Mouse (Mus musculus) layer of hippocampus, adult 9-10 months (tissue): Measurements from ENCODE around the gene Sertad2.
A peak's percentile ranks its signal among the peaks of the same experiment; 100 is the strongest.

Source experiments
- DNase-seq: peaks from one replicate; pipeline ENCODE4 v3.0.0; 2022; ENCODE audit warnings: low spot score

Sertad2 gene

GRCm38 (mm10) chr11:20646142-20646541 lies 103.1 kb downstream of the Sertad2 start:
- no peak for DNase-seq

DNA sequence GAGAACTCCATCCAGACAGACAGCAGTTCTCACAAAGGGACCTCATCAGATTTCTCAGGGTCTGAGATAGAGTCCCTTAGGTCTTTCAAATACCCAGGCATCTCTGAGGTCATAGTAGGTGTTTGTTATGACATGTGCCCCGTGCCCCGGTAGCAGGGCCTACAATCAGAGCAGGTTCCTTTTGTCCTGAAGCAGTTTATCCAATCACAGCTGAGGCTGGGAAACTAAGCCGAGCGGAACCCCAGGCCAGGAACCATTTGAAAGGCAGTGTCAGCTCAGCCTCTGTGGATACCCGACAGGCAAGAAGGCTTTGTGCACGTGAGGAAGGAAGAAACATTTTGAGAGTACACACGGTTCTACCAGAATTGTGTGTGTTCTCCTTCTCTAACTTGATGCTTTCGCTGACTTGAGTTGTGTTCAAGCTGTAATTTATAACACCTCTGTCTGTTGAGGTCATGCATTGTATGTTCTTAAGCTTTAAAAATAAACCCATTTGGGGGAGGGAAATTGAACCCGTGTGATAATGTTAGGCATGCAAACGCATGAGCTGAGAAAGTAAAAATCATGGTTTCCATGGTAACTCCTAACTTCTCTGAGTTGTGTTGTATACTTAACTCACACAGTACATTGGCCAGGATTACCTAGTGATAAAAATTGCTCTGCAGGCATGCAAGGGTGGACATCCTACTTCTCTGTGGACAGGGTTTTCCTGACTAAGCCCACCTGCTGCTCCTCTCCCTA lies 104.1 kb downstream of the Sertad2 start:
- no peak for DNase-seq

GRCm38 (mm10) chr11:20647902-20648625 lies 105.0 kb downstream of the Sertad2 start:
- no peak for DNase-seq

DNA sequence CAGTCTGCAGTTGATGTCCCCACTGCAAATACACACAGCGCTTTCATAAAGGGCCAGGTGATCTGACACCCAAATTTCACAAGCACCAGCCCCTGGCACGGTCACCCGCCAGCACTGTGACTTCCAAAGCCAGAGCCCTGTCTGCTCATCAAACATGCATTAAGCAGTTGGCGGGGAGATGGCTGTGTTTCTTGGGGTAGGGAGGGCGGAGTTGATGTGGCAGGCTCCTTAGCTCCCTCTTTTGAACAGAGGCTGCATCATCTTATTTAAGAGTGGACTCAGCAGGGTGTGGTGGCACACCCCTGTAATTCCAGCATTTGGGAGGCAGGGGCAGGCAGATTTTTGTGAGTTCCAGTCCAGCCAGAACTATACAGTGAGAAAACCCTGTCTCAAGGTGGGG lies 106.4 kb downstream of the Sertad2 start:
- no peak for DNase-seq

DNA sequence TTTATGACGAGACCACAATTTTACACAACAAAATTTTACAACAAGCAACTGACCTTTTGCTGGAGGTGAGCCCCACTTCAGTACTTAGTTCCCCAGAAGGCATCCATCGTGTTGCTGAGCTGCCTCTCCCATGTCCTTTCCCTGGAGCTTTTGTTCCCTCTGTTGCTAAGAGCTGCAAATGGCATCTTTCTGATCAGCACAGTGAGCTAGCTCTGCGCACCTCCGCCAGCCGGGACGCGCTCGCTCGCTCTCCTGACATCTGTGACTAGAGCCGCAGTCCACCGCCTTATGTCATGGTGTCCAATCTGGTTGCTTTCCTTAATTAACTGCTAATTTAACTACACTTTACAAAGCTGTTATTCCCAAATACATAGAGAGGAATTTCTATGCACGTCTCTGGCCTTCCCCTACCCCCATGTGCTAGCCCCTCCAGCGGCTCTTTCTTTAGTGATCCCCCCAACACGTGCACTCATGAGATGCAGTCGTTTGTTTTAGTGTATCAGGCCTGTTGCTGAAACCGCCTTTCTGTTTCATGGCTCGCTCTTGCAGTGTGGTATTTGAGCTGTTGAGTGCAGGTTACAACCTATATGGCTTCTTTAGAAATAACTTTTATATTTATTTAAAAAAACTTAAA lies 107.1 kb downstream of the Sertad2 start:
- no peak for DNase-seq

- DNase-seq: no peak
These were observed 108.1 kb downstream of the Sertad2 start for GRCm38 (mm10) chr11:20651166-20651565.

DNA sequence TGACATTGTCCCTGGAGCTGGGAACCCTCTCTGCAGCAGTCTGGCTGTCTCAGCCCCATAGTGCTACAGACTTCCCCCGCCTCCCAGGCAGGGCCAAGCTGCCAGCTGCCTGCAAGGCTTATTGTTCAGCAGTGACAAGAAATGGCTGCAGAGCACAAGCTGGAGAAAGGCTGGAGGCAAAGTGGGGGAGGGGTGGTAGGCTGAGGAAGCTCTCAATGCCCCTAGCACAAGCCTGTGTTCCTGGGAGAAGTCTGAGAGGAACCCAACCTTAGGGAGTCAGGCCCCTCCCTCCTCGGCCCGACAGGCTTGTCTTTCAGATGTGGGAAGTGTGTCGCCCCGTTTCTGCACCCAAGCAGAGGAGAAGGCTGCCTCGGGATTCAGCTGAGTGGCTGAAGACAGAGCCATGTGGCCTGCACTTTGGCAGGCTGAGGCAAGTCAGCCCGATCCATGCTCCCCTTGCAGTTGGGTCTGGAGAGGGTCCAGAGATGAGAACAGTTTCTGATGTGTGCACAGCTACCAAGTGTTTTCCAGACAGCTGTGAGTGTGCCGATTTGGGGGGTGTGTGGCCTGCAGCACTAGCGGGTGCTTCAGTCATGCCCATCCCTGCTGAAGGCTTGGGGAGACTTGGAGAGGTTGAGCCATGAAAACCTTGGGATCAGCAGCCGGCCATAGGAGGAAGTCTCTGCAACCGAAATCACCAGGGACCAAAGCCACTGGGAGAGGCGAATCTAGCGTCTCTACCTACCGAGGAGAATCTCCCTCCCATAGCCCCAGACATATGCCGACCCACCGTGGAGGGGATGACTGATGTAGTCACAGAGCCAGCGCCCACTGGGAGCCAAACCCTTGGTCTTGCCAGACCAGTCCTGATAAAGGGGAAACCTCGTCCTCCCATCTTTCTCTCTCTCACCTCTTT lies 113.0 kb downstream of the Sertad2 start:
- no peak for DNase-seq

GRCm38 (mm10) chr11:20656711-20657057 lies 113.6 kb downstream of the Sertad2 start:
- no peak for DNase-seq

DNA sequence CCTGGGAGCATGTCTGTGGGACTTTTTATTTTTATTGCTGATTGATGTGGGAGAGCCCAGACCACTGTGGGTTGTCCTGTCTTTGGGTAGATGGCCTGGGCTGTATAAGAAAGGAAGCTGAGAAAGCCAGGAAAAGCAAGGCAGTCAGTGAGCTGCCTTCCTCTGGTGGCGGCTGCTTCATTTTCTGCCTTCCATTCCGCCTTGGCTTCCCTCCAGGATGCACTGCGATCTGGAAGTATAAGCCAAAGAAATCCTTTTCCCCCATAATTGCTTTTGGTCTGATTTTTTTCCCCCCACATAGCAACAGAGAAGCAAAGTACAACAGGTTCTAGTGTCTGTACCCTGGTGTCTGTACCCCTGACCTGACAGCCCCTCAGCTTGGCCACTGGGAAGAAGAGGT lies 116.0 kb downstream of the Sertad2 start:
- DNase-seq: no peak

DNA sequence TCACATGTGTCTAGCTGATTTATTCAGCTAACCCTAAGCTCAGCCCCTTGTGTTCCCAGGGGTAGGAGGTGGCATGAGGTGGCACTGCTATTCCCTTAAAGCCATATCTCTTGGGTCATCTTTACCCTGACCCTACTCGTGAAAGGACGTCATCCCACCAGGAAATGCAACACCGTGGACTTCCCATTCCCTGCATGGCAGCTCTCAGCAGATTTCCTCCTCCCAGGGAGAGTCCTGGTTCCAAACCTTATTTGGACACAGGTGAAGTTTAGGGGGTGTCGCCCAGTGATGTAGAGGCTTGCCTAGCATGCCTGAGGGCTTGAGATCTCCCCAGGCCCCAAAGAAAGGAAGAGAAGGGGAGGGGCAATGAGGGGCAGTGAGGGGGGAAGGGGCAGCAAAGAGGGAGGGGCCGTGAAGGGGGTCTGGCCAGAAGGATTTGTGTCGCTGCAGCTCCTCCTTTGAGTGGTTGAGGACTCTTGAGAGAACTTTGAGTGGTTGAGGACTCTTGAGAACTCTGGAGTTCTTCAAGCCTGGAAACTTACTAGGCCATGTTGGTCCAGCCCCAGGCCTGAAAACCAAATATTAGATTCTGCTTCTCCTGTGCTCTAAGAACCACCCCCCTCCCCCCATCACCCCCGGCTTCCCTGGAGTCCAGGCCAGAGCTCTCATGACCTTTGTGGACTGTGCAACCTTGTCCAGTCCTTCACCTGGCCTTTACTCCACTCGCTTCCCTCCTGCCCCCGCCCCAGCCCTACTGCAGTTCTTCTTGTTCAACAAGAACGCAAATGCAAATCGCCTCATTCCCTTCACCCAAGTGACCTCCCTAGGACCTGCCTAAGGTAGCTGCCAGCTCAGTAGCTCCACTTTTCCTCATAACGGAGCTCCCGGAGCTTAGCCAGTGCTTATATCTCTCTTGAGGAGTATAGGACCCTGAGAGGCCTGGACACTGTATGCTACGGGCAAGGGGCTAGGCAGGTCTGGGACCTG lies 117.4 kb downstream of the Sertad2 start:
- no peak for DNase-seq

DNA sequence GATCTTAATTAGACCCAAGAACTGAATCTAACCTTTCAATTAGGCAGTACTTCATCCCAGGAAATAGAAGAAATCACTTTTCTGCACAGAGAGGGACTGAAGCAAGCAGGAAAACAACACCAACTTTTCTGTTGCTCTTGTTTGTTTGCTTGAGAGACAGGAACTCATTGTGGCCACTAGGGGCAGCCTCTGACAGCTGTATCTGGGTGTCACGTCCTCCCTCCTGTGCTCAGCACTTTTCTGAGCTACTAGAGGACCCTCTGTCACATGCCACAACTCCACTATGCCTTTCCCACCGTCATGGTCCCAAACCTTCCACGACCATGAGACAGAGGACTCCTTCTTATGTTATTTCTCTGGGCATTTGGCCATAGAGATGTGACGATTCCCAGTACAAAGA lies 118.6 kb downstream of the Sertad2 start:
- no peak for DNase-seq

- no peak for DNase-seq
These were observed 119.8 kb downstream of the Sertad2 start for GRCm38 (mm10) chr11:20662811-20663210.

- no peak for DNase-seq
These were observed 120.6 kb downstream of the Sertad2 start for GRCm38 (mm10) chr11:20663580-20664198.

- no peak for DNase-seq
These were observed 121.8 kb downstream of the Sertad2 start for GRCm38 (mm10) chr11:20664878-20665277.

DNA sequence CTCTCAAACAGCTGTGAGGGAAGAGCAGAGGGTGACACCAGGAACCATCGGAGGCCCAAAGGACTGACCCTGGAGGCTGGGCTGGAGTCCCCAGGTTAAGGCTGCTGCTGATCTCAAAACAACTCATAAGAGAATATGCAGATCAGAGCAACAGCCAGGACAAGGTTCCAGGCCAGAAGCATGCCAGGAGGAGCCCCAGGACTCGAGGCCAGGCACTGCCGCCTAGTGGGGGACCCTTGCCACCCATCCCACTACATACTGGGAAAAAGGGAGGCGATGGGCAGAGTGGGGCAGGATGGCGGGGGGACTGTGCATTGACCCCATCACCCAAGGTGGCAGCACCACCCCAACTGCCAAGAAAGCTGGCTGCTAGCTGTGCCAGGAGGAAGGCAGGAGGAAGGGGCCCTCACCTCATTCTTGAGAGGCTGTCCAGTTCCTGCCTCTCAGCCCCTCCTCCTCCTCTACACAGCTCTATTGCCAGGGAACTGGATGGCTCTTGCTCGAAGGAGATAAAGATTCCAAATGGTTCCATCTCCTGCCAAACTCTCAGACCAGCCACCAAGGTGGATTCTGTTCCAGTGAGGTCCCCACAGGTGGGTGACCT lies 128.8 kb downstream of the Sertad2 start:
- no peak for DNase-seq

DNA sequence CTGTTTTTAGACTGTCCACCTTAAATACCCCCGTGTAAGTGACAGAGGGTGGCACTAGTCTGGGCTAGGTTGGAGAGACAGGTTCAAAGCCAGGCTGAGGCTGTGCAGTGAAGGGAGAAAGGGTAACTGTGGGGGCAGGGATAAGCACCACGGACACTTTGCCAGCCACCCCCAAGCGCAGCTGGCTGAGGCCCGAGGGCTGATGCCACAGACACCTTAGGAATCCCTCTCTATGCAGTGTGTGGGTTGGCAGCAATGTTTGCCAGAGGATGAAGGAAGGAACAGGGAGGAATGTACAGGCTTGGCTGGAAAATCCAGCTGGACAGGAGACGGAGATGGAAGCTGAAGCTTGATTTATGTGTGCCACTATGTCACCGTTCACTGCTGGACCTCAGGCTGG lies 129.5 kb downstream of the Sertad2 start:
- no peak for DNase-seq

GRCm38 (mm10) chr11:20679396-20679795 lies 136.3 kb downstream of the Sertad2 start:
- DNase-seq: no peak

DNA sequence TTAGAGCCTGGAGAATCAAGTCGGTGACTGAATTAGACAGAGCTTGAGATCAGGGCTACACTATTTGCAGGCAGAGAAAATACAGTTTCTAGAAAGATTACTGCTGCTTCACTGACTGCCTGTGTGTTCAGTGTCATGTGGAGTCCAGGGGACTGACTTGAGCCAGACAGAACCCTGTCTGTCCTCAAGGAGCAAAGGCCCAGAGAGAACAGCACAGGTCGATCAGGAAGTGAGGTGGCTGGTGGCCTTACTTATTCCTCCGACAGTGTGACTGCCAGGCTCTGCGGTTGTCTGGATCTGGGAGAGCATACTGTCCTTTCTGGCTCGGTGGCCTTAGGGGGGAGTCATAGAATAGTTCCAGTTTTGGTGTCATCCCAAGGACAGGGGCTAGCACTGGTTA lies 137.7 kb downstream of the Sertad2 start:
- no peak for DNase-seq

GRCm38 (mm10) chr11:20681679-20682078 lies 138.6 kb downstream of the Sertad2 start:
- DNase-seq: no peak

DNA sequence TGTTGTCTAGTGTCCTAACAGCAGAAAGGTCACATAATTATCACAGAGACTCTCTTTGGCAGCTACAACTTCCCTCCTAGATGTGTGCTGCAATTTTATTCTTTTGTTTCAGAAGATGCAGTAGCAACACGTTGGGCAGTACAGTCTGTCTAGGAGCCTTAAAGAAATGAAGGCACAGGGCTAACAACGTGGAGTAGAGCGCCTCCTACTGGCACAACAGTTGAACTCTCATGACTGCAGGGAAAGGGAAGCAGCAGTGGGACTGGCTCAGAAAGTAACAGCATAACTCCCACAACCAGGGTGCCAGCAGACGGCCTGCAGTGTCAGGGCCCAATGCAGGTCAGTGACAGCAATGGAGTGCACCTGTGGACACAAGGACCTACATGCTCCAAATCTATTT lies 147.9 kb downstream of the Sertad2 start:
- peak; percentile 25 for DNase-seq
